Mouse (Mus musculus) right cerebral cortex, postnatal 36 days (tissue): ENCODE results near the gene Tdrd7.

Source experiments
- DNase-seq, 2 experiments: peaks; one replicate each; pipeline ENCODE4 v3.0.0; 2022; ENCODE audit warnings: low spot score in 2 of 2, mixed read lengths in 1 of 2

The Tdrd7 gene

GRCm38 (mm10) chr4:46041761-46042504 is 76.8 kb downstream of the Tdrd7 start:
- no peak for DNase-seq

- no peak for DNase-seq
Measured at GRCm38 (mm10) chr4:46042505-46042850, 77.3 kb downstream of the Tdrd7 start.

DNA sequence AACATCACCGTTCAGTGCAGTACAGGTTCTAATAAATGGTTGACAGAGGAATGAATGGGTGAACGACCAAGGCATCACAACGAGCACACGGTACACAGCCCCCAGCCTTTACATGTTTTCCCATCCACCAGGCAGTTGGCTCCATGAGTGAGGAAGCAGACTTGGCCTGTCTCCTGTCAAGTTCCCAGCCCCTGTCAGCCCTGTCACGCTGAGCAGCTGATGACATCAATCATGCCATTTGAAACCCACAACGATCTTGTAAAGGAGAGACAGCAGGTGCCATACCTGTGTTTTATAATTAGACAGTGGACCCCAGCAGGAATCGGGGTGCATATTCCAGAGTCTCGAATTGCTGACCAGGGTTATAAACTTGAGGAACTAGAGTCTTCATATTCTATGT is 78.2 kb downstream of the Tdrd7 start:
- no peak for DNase-seq

DNA sequence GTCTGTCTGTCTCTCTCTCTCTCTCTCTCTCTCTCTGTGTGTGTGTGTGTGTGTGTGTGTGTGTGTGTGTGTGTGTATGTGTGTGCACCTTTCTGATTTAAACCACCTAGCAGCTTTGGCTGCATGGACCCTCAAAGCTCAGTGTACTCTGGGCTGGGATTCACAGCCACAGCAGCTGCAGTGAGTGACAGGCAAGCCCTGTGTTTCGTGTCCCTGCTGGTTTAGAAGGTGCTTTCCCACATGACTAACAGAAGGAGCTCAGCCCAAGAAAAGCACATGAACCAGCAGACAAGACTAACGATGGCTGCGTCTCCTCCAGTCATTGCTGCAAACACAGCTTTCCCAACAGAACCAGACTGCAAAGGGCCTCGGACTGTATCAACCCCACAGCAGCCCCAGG is 82.8 kb downstream of the Tdrd7 start:
- DNase-seq = no peak

DNA sequence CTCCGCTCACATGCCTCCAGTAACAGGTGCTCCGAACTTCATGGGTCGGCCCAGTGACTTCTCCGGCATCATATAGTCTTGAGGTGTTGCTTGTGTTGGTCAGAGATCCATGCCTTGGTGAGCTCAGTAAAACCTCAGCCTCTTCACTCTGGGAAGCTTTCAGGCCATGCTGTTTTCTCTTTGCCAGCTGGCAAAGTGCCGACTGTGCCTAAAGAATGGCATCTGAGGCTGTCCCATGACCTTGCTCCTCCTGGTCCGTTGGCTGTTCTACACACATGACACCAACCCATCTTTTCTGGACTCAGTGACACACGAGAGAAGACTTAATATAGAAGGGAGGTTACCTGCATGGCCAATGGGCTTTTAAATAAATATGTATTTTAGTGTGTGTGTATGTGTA is 83.3 kb downstream of the Tdrd7 start:
- DNase-seq = no peak

GRCm38 (mm10) chr4:46053323-46054107 is 88.4 kb downstream of the Tdrd7 start:
- no peak for DNase-seq

- DNase-seq = no peak
Measured at GRCm38 (mm10) chr4:46056163-46056562, 91.0 kb downstream of the Tdrd7 start.

DNA sequence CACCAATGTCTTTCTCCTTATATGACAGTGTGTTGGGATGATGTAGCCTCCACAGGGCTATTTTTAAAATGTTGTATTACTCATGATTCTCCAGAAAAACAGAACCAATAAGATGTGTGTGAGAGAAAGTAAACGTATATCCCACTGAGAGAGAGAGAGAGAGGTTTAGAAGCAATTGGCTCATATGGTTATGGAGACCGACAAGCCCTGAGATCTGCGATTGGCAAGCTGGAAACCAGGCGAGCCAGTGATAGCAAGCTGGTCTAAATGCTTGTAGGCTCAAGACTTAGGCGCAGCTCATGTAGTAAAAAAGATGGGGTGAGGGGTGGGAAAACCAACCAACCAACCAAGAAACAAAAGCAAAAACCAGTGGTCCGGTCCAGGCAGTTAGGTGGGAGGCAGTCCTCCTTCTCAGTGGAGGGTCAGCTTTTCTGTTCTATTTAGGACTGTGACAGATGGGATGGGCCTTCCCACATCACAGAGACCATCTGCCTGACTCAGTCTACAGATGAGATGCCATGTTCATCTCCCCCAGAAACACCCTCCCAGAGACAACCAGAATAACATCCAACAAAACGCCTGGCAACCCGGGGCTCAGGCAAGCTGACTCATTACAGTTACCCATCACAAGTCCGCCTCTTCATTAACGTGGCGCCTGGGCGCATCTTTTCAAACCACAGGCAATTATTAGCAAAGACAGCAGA is 96.3 kb downstream of the Tdrd7 start:
- DNase-seq = peak; percentile 89 to 93

DNA sequence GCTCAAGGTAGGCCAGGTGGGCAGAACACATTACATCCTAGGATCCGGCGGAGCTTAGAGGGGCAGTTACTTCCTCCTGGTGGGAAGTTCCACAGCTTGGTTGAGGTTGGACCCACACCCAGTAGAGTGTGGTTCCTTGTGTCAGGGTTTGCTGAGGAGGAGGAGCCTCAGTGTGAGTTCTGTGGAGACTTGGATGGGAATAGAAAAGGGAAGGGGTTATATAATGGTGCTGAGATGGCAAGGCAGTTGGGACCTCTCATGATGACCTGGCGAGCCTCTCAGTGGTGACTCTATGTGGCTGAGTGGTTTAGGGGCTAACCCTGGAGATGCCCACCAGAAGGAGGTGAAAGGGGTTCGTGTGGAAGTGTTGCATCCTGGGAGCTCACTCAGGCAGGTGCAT is 98.7 kb downstream of the Tdrd7 start:
- DNase-seq = no peak

DNA sequence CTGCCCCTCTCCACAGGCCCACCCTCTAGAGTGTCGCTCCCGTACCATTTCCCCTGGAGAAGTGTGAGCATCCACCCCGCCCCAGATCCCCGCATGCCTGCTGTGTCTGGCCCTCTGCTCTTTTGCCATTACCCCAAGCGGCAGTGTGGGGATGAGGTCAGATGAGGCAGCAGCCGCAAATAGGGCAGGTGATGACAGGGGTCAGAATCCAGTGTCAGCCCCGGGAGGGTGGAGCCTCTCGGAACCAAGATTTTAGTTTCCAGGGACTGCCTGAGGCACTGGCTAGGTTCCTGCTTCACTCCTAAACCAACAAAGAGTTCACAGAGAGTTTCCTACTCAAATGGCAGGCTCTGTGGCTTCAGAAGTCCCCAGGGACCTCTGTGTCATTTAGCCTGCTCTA is 99.1 kb downstream of the Tdrd7 start:
- no peak for DNase-seq

- DNase-seq = no peak
Measured at GRCm38 (mm10) chr4:46064961-46065360, 99.8 kb downstream of the Tdrd7 start.

- DNase-seq = no peak
Measured at GRCm38 (mm10) chr4:46065695-46066340, 100.7 kb downstream of the Tdrd7 start.

DNA sequence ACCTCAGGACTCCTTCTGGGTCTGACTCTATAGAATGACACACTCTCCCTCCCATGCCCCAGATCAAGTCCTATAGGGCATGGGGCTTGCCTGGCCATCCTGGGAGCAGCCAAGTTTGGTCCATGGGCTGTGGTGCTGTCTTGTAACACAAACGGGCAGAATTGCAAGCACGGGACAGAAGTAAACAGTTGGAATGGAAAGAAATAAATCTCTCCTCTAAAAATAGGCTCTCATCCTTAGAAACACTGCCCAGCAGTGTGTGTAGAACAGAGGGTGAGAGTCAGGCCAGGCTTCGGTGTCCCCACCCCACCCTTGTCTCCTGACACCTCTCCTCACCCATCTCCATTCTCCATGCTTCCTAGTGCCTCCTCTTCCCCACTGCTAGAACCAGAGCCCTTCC is 102.9 kb downstream of the Tdrd7 start:
- DNase-seq = no peak

DNA sequence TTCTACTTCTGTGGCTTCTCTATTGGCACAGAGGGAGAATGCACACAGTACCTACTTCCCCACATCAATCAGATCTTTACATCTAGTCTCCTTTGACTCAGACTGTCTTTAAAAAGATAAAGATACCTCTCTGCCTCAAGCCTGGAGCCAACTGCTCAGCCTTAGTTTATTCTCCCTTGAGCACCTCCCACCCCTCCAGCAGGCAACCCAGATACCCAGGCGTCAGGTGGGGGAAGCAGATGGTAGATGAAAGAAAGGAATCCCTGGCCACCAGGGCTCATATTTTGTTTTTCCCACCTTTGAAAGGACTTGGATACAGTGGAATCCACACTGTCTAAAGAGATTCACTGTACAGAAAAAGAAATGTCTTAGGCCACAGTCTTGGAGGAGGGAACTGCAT is 103.4 kb downstream of the Tdrd7 start:
- peak in 1 of 2 experiments; percentile 58 for DNase-seq

DNA sequence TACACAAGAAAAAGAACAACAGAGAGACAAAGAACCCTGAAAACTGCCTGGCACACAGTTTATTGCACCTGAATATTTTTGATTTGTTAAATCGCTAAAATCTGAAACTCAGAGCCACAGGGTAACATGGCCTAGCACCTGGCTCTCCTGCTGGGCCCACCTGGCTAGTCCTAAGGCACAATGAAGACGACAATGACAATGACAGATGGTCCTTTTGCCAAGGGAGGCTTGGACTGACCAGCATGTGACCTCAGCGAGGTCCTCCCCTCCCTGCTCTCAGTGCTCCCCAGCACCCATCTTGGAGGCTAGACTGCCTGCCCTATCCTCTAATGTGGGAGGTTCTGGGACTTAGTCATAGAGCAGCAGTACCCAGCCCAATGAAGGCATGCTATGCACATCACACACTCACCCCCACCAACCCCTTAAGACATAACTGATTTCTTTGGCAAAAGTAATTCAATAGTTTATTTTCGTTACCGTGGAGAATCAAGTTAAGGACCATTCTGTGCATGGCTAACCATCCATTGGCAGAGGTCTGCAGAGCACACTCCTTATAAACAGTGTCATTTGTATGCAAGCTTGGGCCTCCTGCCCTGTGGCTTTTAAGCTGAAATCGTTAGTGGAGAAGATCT is 104.8 kb downstream of the Tdrd7 start:
- DNase-seq = no peak

- DNase-seq = no peak
Measured at GRCm38 (mm10) chr4:46072631-46073030, 107.5 kb downstream of the Tdrd7 start.

DNA sequence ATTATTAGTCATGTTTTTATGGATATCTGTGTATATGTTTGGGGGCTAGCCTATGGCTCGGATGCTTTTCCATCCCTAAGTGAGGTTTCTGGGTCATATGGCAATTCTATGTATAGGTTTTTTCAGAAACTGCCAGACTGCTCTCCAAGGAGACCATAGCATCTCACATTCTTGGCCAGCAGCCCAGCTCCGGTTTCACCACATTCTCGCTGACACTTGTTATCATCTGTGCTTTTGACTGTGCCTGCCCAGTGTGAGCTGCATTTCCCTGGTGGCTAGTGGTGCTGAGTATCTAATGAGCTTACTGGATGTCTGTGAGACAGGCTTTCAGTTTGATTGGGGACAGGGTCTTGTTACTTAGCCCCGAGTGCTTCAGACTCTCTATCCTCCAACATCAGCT is 108.6 kb downstream of the Tdrd7 start:
- peak in 1 of 2 experiments; percentile 50 for DNase-seq

- DNase-seq = no peak
Measured at GRCm38 (mm10) chr4:46075664-46076063, 110.5 kb downstream of the Tdrd7 start.

- DNase-seq = no peak
Measured at GRCm38 (mm10) chr4:46076892-46077291, 111.8 kb downstream of the Tdrd7 start.

DNA sequence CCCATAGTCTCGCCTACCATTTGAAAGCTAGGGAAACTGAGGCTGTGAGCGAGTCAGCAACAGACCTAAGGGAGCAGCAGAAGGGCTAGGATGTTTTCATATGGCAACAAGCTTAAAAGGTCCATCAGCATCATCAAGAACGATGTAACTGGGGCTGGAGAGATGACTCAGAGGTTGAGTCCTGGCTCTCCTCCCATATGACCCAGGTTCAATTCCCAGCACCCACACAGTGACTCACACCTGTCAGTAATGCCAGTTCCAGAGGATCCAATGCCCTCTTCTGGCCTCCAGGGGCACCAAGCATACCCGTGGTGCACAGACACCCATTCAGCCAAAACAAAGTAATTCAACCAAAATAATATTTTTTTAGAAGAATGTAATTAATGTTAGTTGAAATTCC is 115.1 kb downstream of the Tdrd7 start:
- DNase-seq = no peak

DNA sequence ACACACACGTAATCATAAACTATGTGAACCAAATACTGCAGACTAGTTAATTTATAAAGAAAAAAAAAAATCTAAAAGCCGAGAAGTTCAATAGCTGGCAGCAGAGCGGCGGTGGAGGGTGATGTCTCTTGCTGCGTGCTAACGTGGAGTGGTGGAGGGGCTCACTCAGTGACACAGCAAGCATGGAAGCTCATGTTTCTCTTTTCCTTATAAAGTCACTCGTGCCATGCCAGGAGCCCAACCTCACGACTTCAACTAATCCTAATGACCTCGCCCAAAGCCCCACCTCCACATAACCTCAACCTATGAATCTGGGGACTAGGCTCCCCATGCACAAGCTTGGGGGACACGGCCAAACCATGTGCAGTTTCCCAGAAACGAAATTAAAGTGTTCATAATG is 117.4 kb downstream of the Tdrd7 start:
- DNase-seq = no peak
